Mouse (Mus musculus): ENCODE measurements around the gene Aprt. TPM values are rescaled to one million over a fixed set of nuclear protein-coding genes. Genes with fewer than 3 reads are reported as not detected.

The Aprt gene
- polyA plus RNA-seq, 1 experiment = 177 TPM

DNA sequence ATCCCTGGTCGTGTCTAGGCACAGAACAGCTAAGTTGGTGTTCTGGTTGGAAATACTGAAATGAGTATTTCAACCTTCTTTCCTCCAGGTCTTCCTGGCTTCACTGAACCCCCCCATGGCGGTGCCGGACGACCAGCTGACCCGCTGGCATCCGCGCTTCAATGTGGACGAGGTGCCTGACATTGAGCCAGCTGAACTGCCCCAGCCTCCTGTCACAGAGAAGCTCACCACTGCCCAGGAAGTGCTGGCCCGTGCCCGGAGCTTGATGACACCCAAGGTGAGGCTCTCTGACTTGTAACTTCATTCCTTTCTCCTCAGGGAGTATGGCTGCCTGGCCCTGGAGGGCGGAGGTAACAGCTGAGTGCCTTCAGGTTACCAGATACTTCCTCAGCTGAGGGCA, 5.6 kb downstream of the Aprt start:
- peaks cover 25% of the 10 kb centered on the region for H3K4me1 ChIP-seq (ENCODE audit: control insufficient read depth, insufficient read depth, low read length)
- whole genome bisulfite sequencing = 90% methylated on average over 11 of the region's 11 CpGs
- TF ChIP-seq POLR2A (IDR thresholded peaks at IDR 0.05; ENCODE audit: low read depth, low read length) (no peak), CTCF (conservative IDR thresholded peaks at IDR 0.05; ENCODE audit: insufficient read depth, insufficient read length, low read depth, low read length) (no peak)
- no peak for DNase-seq
- H3K36me3 ChIP-seq (ENCODE audit: control insufficient read depth, insufficient read depth, low read length) = no peaks in the 10 kb centered on the region
- H3K27ac ChIP-seq (ENCODE audit: insufficient read depth, low read depth, low read length) = no peak overlapping the region
- no peak overlapping the region for H3K4me3 ChIP-seq (ENCODE audit: insufficient read depth, low read depth, low read length)
- no peaks in the 10 kb centered on the region for H3K27me3 ChIP-seq (replicated peaks; ENCODE audit: control insufficient read depth, insufficient read depth, low read length)

DNA sequence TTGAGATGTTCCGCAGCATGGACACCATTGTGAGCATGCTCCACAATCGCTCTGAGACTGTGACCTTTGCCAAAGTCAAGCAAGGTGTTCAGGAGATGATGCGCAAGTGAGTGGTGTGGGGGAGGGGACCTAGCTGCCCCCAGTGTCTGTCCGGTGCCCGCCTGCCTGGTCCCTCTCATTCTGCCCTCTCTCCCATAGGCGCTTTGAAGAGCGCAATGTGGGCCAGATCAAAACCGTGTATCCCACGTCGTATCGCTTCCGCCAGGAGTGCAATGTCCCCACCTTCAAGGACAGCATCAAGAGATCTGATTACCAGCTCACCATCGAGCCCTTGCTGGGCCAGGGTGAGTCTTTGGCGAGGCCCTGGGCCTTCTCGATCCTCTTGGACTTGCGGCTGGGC, 6.7 kb downstream of the Aprt start:
- Histone ChIP-seq H3K4me1 (ENCODE audit: control insufficient read depth, insufficient read depth, low read length) (peaks cover 14% of the 10 kb centered on the region), H3K36me3 (ENCODE audit: control insufficient read depth, insufficient read depth, low read length) (no peaks in the 10 kb centered on the region), H3K27me3 (replicated peaks; ENCODE audit: control insufficient read depth, insufficient read depth, low read length) (no peaks in the 10 kb centered on the region), H3K27ac (ENCODE audit: insufficient read depth, low read depth, low read length) (no peak overlapping the region), H3K4me3 (ENCODE audit: insufficient read depth, low read depth, low read length) (no peak overlapping the region)
- TF ChIP-seq POLR2A (IDR thresholded peaks at IDR 0.05; ENCODE audit: low read depth, low read length) (no peak), CTCF (conservative IDR thresholded peaks at IDR 0.05; ENCODE audit: insufficient read depth, insufficient read length, low read depth, low read length) (no peak)
- no peak for DNase-seq
- WGBS = 95% methylated on average over 16 of the region's 16 CpGs

- Histone ChIP-seq H3K4me3 (ENCODE audit: insufficient read depth, low read depth, low read length) (no peak overlapping the region), H3K36me3 (ENCODE audit: control insufficient read depth, insufficient read depth, low read length) (no peaks in the 10 kb centered on the region), H3K4me1 (ENCODE audit: control insufficient read depth, insufficient read depth, low read length) (peaks cover 8% of the 10 kb centered on the region), H3K27me3 (replicated peaks; ENCODE audit: control insufficient read depth, insufficient read depth, low read length) (no peaks in the 10 kb centered on the region), H3K27ac (ENCODE audit: insufficient read depth, low read depth, low read length) (no peak overlapping the region)
- DNase-seq = no peak
- 71% methylated on average over 9 of the region's 9 CpGs for WGBS
- TF ChIP-seq POLR2A (IDR thresholded peaks at IDR 0.05; ENCODE audit: low read depth, low read length) (no peak), CTCF (conservative IDR thresholded peaks at IDR 0.05; ENCODE audit: insufficient read depth, insufficient read length, low read depth, low read length) (no peak)
Measured at GRCm38 (mm10) chr8:122569329-122569728, 7.4 kb downstream of the Aprt start.

GRCm38 (mm10) chr8:122568881-122569309, 7.8 kb downstream of the Aprt start:
- WGBS = 36% methylated on average over 10 of the region's 10 CpGs
- H3K27me3 ChIP-seq (replicated peaks; ENCODE audit: control insufficient read depth, insufficient read depth, low read length) = no peaks in the 10 kb centered on the region
- no peak for TF ChIP-seq POLR2A (IDR thresholded peaks at IDR 0.05; ENCODE audit: low read depth, low read length)
- no peak for TF ChIP-seq CTCF (conservative IDR thresholded peaks at IDR 0.05; ENCODE audit: insufficient read depth, insufficient read length, low read depth, low read length)

GRCm38 (mm10) chr8:122568109-122568504, 8.6 kb downstream of the Aprt start:
- under 1% methylated on average over 34 of the region's 34 CpGs for WGBS
- no peak for TF ChIP-seq CTCF (conservative IDR thresholded peaks at IDR 0.05; ENCODE audit: insufficient read depth, insufficient read length, low read depth, low read length)
- TF ChIP-seq POLR2A (IDR thresholded peaks at IDR 0.05; ENCODE audit: low read depth, low read length) = no peak
- H3K27me3 ChIP-seq (replicated peaks; ENCODE audit: control insufficient read depth, insufficient read depth, low read length) = no peaks in the 10 kb centered on the region
- peaks cover 7% of the 10 kb centered on the region; the same call in 1 of the 2 replicates for H3K4me1 ChIP-seq (ENCODE audit: control insufficient read depth, insufficient read depth, low read length)
- H3K4me3 ChIP-seq (ENCODE audit: insufficient read depth, low read depth, low read length) = peak overlapping the region; percentile 55
- DNase-seq = no peak
- H3K36me3 ChIP-seq (ENCODE audit: control insufficient read depth, insufficient read depth, low read length) = no peaks in the 10 kb centered on the region
- no peak overlapping the region for H3K27ac ChIP-seq (ENCODE audit: insufficient read depth, low read depth, low read length)

More at GRCm38 (mm10) chr8:122568881-122569309, 7.8 kb downstream of the Aprt start:
- Histone ChIP-seq H3K36me3 (ENCODE audit: control insufficient read depth, insufficient read depth, low read length) (no peaks in the 10 kb centered on the region), H3K27ac (ENCODE audit: insufficient read depth, low read depth, low read length) (no peak overlapping the region), H3K4me3 (ENCODE audit: insufficient read depth, low read depth, low read length) (no peak overlapping the region), H3K4me1 (ENCODE audit: control insufficient read depth, insufficient read depth, low read length) (peaks cover 7% of the 10 kb centered on the region; the same call in 1 of the 2 replicates)
- no peak for DNase-seq

DNA sequence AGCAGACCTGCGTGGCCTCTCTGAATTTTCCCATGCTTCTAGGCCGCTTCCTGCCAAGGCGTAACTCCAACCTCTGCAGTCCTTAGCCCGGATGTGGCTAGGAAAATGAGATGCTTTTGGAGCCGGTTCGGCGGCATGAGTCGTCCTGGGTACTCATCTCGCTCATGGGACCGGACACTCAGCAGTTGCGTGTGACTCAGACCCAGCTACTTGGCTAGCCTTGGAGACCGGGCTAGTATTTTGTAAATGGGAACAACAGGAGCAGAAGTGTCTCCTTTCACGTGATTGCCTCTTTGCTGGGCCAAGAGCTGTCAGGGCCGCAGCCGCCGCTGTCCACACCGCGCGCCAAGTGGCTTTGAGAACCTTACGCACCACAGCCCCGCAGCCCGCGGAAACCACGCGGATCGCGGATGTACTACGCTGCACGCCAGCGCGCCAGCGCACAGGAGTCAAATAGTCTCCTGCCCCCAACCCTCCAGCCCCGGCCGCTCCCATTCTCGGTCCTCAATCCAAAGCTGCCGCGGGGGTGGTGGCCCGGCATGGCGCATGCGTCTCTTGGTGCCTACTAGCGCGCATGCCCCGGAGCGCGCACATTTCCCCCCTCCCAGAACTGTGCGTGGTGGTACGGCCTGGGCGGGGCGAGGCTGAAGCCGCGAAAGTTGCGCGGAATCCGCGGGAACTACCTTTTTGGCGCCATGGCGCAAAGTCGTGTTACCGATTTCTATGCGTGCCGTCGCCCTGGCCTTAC, 9.2 kb downstream of the Aprt start, which contains the start of gene Cdt1:
Gene Cdt1, plus strand, starts transcription at position 655 of the 748 bp plus-strand sequence.
- peak; percentile 97 for DNase-seq
- Histone ChIP-seq H3K36me3 (ENCODE audit: control insufficient read depth, insufficient read depth, low read length) (no peaks in the 10 kb centered on the region), H3K4me3 (ENCODE audit: insufficient read depth, low read depth, low read length) (peak within 1 kb of the TSS; percentile 55), H3K4me1 (ENCODE audit: control insufficient read depth, insufficient read depth, low read length) (peaks cover 7% of the 10 kb centered on the region; the same call in 1 of the 2 replicates), H3K27ac (ENCODE audit: insufficient read depth, low read depth, low read length) (peak within 1 kb of the TSS; percentile 44), H3K27me3 (replicated peaks; ENCODE audit: control insufficient read depth, insufficient read depth, low read length) (no peaks in the 10 kb centered on the region)
- TF ChIP-seq CTCF (conservative IDR thresholded peaks at IDR 0.05; ENCODE audit: insufficient read depth, insufficient read length, low read depth, low read length) (no peak), POLR2A (IDR thresholded peaks at IDR 0.05; ENCODE audit: low read depth, low read length) (no peak)
- under 1% methylated on average over 62 of the region's 62 CpGs for WGBS

DNA sequence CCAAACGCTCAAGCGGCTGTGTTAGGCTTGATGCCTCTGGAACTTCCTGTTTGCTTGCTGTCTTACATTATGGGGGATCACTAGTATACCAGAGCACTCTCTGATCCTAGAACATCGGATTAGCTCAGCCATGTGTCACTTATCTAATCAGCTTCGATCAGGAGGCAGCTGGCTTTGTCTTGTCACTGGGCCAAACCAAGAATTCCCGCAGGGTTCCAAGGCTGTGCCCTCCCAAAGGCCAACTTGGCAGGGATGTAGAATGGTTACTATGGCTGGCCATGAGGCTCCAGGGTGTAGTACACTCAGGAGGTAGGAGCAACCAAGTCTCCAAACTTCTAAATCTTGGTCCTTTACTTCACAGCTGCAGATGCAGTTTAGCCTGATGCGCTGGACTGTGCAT, 9.9 kb downstream of the Aprt start:
- H3K4me1 ChIP-seq (ENCODE audit: control insufficient read depth, insufficient read depth, low read length) = peaks cover 7% of the 10 kb centered on the region; the same call in 1 of the 2 replicates
- H3K27ac ChIP-seq (ENCODE audit: insufficient read depth, low read depth, low read length) = no peak overlapping the region; the same call in 1 of the 2 replicates
- DNase-seq = no peak
- 40% methylated on average over 6 of the region's 6 CpGs for WGBS
- no peaks in the 10 kb centered on the region for H3K36me3 ChIP-seq (ENCODE audit: control insufficient read depth, insufficient read depth, low read length)
- TF ChIP-seq POLR2A (IDR thresholded peaks at IDR 0.05; ENCODE audit: low read depth, low read length) (no peak), CTCF (conservative IDR thresholded peaks at IDR 0.05; ENCODE audit: insufficient read depth, insufficient read length, low read depth, low read length) (no peak)
- peak overlapping the region; percentile 54; the same call in 1 of the 2 replicates for H3K4me3 ChIP-seq (ENCODE audit: insufficient read depth, low read depth, low read length)
- H3K27me3 ChIP-seq (replicated peaks; ENCODE audit: control insufficient read depth, insufficient read depth, low read length) = no peaks in the 10 kb centered on the region

All from kidney, adult 2 months (tissue).